Mouse (Mus musculus) telencephalon, adult 2 months (tissue): ENCODE measurements around the gene Utp6.

Experiments used
- DNase-seq: peaks from one replicate; pipeline ENCODE4 v3.0.0-alpha.2; 2011; ENCODE audit warnings: low read depth, low spot score

Utp6 gene

DNA sequence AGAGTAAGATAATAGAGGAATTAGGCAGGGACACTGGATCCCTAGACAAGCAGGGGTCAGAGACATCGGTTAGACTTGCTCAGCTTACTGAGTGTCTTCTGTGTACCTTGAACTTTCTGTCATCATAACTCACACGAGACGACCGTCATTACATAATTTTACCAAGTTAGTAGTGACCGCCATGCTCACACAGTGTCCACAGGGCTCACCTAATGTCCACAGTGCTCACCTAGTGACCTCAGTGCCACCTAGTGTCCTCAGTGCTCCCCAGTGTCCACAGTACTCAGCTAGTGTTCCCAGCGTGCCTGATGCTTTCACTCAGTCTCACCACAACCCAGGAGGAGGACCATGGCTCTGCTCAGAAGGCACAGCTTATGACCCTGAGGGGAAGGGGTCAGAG lies 77.4 kb downstream of the Utp6 start:
- DNase-seq, result no peak
